In the genomic region with DNA sequence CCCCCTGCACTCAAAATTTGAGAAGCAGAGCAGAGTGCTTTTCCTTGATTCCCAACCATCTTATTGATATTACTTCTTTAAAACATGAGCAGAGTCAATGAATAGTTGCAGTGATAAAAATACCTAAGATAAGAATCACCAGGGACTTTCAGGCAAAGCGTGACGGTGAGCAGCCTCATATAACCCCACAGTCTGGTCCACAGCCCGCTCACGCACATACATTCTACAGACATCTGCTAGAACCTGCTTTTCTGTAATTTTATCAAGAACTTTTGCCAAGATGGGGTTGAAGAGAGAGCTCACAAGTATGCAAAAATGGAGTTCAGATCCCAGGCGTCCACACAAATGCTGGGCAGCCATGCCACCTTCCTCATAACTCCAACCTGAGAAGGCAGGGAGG, we compare ENCODE assay signal across 29 mouse cellular contexts. TPM values are rescaled to one million over a fixed set of nuclear protein-coding genes. Genes with fewer than 3 reads are reported as not detected.
DNase-seq lines count a peak whose midpoint lies in the region; ATAC-seq and TF ChIP-seq lines count a peak whose summit lies in the region.
"Had no signal": no experiment of that assay in that cellular context is flagged by ENCODE, and none has a peak within 500 bp of the region (broad histone marks: within the 10 kb centered on the region; RNA-seq: fewer than 3 reads in every experiment).

No protein-coding gene starts in this region.

- H3K4me2 ChIP-seq in hindbrain, embryonic 14.5 days (replicated peaks) = no peak overlapping the region
- H3K4me2 ChIP-seq in midbrain, embryonic 14.5 days (ENCODE audit: low read length) = no peak overlapping the region
- H3K4me2 ChIP-seq in midbrain, embryonic 13.5 days (replicated peaks) = no peak overlapping the region
- H3K4me2 ChIP-seq: embryonic facial prominence, embryonic 15.5 days; forebrain, embryonic 13.5 days; hindbrain, embryonic 13.5 days; liver, embryonic 12.5 days; midbrain, embryonic 12.5 days had no signal

- H3K36me3 ChIP-seq in hindbrain, embryonic 14.5 days (replicated peaks; ENCODE audit: control insufficient read depth, insufficient read depth) = no peaks in the 10 kb centered on the region
- no peaks in the 10 kb centered on the region for H3K36me3 ChIP-seq in hindbrain, embryonic 10.5 days
- no peaks in the 10 kb centered on the region for H3K36me3 ChIP-seq in midbrain, embryonic 14.5 days (ENCODE audit: control insufficient read depth, insufficient read depth, low read length)
- no peaks in the 10 kb centered on the region for H3K36me3 ChIP-seq in midbrain, embryonic 13.5 days
- H3K36me3 ChIP-seq: embryonic facial prominence, embryonic 10.5 days; embryonic facial prominence, embryonic 15.5 days; heart, embryonic 10.5 days; hindbrain, embryonic 13.5 days; liver, embryonic 12.5 days; midbrain, embryonic 12.5 days had no signal

- 80% methylated on average over 5 of the region's 5 CpGs for WGBS in hindbrain, embryonic 14.5 days
- WGBS in hindbrain, embryonic 10.5 days = 91% methylated on average over 5 of the region's 5 CpGs
- 87% methylated on average over 5 of the region's 5 CpGs for WGBS in midbrain, embryonic 14.5 days
- WGBS in midbrain, embryonic 13.5 days = 92% methylated on average over 5 of the region's 5 CpGs

- no peak for DNase-seq in hindbrain, embryonic 14.5 days (ENCODE audit: low spot score)
- DNase-seq in hindbrain, embryonic 10.5 days (ENCODE audit: low spot score) = no peak
- no peak for DNase-seq in midbrain, embryonic 14.5 days
- peak; percentile 68 to 86 for DNase-seq in right cerebral cortex, postnatal 10 days (ENCODE audit: low spot score in 2 of 2)
- DNase-seq in retina, embryonic 14.5 days (ENCODE audit: low spot score) = no peak
- DNase-seq in cerebellum, adult 9-10 months = no peak
- DNase-seq: adrenal gland, postnatal 14 days; cerebellum, adult 11-12 months; cerebellum, postnatal 14 days; gastrocnemius, postnatal 14 days; heart, adult 11 months; heart, postnatal 36 days; kidney, adult 18-20 months; kidney, postnatal 36 days; layer of hippocampus, postnatal 36 days; liver, postnatal 0 days; lung, postnatal 4 days; thymus, postnatal 4 days had no signal

- H3K9ac ChIP-seq in hindbrain, embryonic 14.5 days = no peak overlapping the region
- no peak overlapping the region for H3K9ac ChIP-seq in midbrain, embryonic 14.5 days (replicated peaks; ENCODE audit: low read length)
- H3K9ac ChIP-seq in midbrain, embryonic 13.5 days (replicated peaks) = no peak overlapping the region
- H3K9ac ChIP-seq: embryonic facial prominence, embryonic 15.5 days; forebrain, embryonic 13.5 days; hindbrain, embryonic 13.5 days; liver, embryonic 12.5 days; liver, postnatal 0 days; midbrain, embryonic 12.5 days had no signal

- H3K9me3 ChIP-seq in hindbrain, embryonic 14.5 days (ENCODE audit: control insufficient read depth, low read length) = no peaks in the 10 kb centered on the region
- no peaks in the 10 kb centered on the region for H3K9me3 ChIP-seq in hindbrain, embryonic 10.5 days
- H3K9me3 ChIP-seq in midbrain, embryonic 14.5 days (ENCODE audit: control insufficient read depth, low read length) = no peaks in the 10 kb centered on the region
- no peaks in the 10 kb centered on the region for H3K9me3 ChIP-seq in midbrain, embryonic 13.5 days
- H3K9me3 ChIP-seq: embryonic facial prominence, embryonic 10.5 days; embryonic facial prominence, embryonic 15.5 days; forebrain, embryonic 13.5 days; heart, embryonic 10.5 days; hindbrain, embryonic 13.5 days; liver, embryonic 12.5 days; megakaryocyte, embryonic 14.5 days; midbrain, embryonic 12.5 days had no signal

- H3K4me3 ChIP-seq in hindbrain, embryonic 14.5 days (replicated peaks; ENCODE audit: low read length) = no peak overlapping the region
- no peak overlapping the region for H3K4me3 ChIP-seq in hindbrain, embryonic 10.5 days
- no peak overlapping the region for H3K4me3 ChIP-seq in midbrain, embryonic 14.5 days (replicated peaks; ENCODE audit: low read depth, low read length)
- no peak overlapping the region for H3K4me3 ChIP-seq in midbrain, embryonic 13.5 days (replicated peaks)
- H3K4me3 ChIP-seq in cortical plate, adult 2 months (ENCODE audit: insufficient read depth, low read length) = no peak overlapping the region
- H3K4me3 ChIP-seq: embryonic facial prominence, embryonic 10.5 days; embryonic facial prominence, embryonic 15.5 days; forebrain, embryonic 13.5 days; heart, embryonic 10.5 days; hindbrain, embryonic 13.5 days; liver, embryonic 12.5 days; megakaryocyte, embryonic 14.5 days; midbrain, embryonic 12.5 days had no signal

- no peak for TF ChIP-seq CTCF in cortical plate, adult 2 months (IDR thresholded peaks at IDR 0.05; ENCODE audit: extremely low read depth, insufficient read depth, low read length)

- ATAC-seq in hindbrain, embryonic 14.5 days (ENCODE audit: low FRiP score) = no peak
- no peak for ATAC-seq in midbrain, embryonic 14.5 days (ENCODE audit: low FRiP score, low TSS enrichment)
- no peak for ATAC-seq in midbrain, embryonic 13.5 days
- ATAC-seq: CD4-positive, CD25-positive, alpha-beta regulatory T cell, adult 4 months; forebrain, embryonic 13.5 days; liver, embryonic 12.5 days; liver, postnatal 0 days had no signal

- H3K27me3 ChIP-seq in hindbrain, embryonic 14.5 days (ENCODE audit: control insufficient read depth, insufficient read depth, low read length) = no peaks in the 10 kb centered on the region
- H3K27me3 ChIP-seq in hindbrain, embryonic 10.5 days (ENCODE audit: insufficient read depth, poor library complexity, severe bottlenecking) = no peaks in the 10 kb centered on the region
- no peaks in the 10 kb centered on the region for H3K27me3 ChIP-seq in midbrain, embryonic 14.5 days (ENCODE audit: control insufficient read depth, insufficient read depth, low read length)
- H3K27me3 ChIP-seq in midbrain, embryonic 13.5 days = no peaks in the 10 kb centered on the region
- H3K27me3 ChIP-seq: embryonic facial prominence, embryonic 15.5 days; forebrain, embryonic 13.5 days; hindbrain, embryonic 13.5 days; midbrain, embryonic 12.5 days had no signal

- TF ChIP-seq POLR2A in cortical plate, adult 2 months (IDR thresholded peaks at IDR 0.05; ENCODE audit: extremely low read depth, insufficient read depth, low read length) = no peak

- H3K27ac ChIP-seq in hindbrain, embryonic 14.5 days = 0 out of 2 replicates have a peak overlapping the region, but pooled peaks have one; percentile 52
- H3K27ac ChIP-seq in hindbrain, embryonic 10.5 days = no peak overlapping the region
- 0 out of 2 replicates have a peak overlapping the region, but pooled peaks have one; percentile 1 for H3K27ac ChIP-seq in midbrain, embryonic 14.5 days (replicated peaks; ENCODE audit: low read depth, low read length)
- no peak overlapping the region for H3K27ac ChIP-seq in midbrain, embryonic 13.5 days
- H3K27ac ChIP-seq in cortical plate, adult 2 months (ENCODE audit: insufficient read depth, low read length) = peak overlapping the region; percentile 80
- H3K27ac ChIP-seq: embryonic facial prominence, embryonic 10.5 days; embryonic facial prominence, embryonic 15.5 days; forebrain, embryonic 13.5 days; heart, embryonic 10.5 days; liver, embryonic 12.5 days; midbrain, embryonic 12.5 days had no signal

- 0 out of 2 replicates have a peak, but pooled peaks cover 3% of the 10 kb centered on the region for H3K4me1 ChIP-seq in hindbrain, embryonic 14.5 days (replicated peaks; ENCODE audit: control insufficient read depth, insufficient read depth, low read length)
- H3K4me1 ChIP-seq in hindbrain, embryonic 10.5 days (replicated peaks) = peaks cover 22% of the 10 kb centered on the region
- no peaks in the 10 kb centered on the region for H3K4me1 ChIP-seq in midbrain, embryonic 14.5 days (ENCODE audit: control insufficient read depth, insufficient read depth, low read length)
- H3K4me1 ChIP-seq in midbrain, embryonic 13.5 days (replicated peaks) = 0 out of 2 replicates have a peak, but pooled peaks cover 3% of the 10 kb centered on the region
- H3K4me1 ChIP-seq in cortical plate, adult 2 months (ENCODE audit: control insufficient read depth, insufficient read depth, low read length) = peaks cover 12% of the 10 kb centered on the region
- H3K4me1 ChIP-seq: embryonic facial prominence, embryonic 10.5 days; embryonic facial prominence, embryonic 15.5 days; forebrain, embryonic 13.5 days; liver, embryonic 12.5 days had no signal

RNA-seq across cellular contexts. Expression of a gene that starts 40.9 kb away (rescaled TPM):
- 0.12 and 0.18 TPM in 2 replicates for polyA plus RNA-seq in hindbrain, embryonic 14.5 days (2014; fragmentation: Nextera tagmentation; extraction: Ambion mirVana)
- polyA plus RNA-seq in hindbrain, embryonic 10.5 days (2016; fragmentation: Nextera tagmentation; extraction: Ambion mirVana) = 0.06 and 0.13 TPM in 2 replicates
- polyA plus RNA-seq in midbrain, embryonic 14.5 days (2014; fragmentation: Nextera tagmentation; extraction: Ambion mirVana) = 0.07 and 0.19 TPM in 2 replicates
- 0.12 and 0.15 TPM in 2 replicates for polyA plus RNA-seq in midbrain, embryonic 13.5 days (2015; fragmentation: Nextera tagmentation; extraction: Ambion mirVana)
- polyA plus RNA-seq in cortical plate, adult 2 months (2012; rRNA removed) = 3.1 and 3.5 TPM in 2 replicates
- polyA plus RNA-seq: embryonic facial prominence, embryonic 10.5 days had no signal

Comparison
In these comparisons a context has a peak if more than half of its experiments do, and no peak if none do; other contexts are left out.
1. H3K27ac ChIP-seq: peak in hindbrain, embryonic 14.5 days (single experiment), midbrain, embryonic 14.5 days (single experiment) and cortical plate, adult 2 months (single experiment); none in hindbrain, embryonic 10.5 days (single experiment) and midbrain, embryonic 13.5 days (single experiment).
2. DNase-seq: peak in right cerebral cortex, postnatal 10 days (2 of 2); none in hindbrain, embryonic 14.5 days (single experiment), hindbrain, embryonic 10.5 days (single experiment), midbrain, embryonic 14.5 days (single experiment), retina, embryonic 14.5 days (single experiment) and cerebellum, adult 9-10 months (single experiment).